Mouse (Mus musculus) olfactory bulb, adult 2 months (tissue): ENCODE measurements around the gene Gm48551.

Experiments
- CTCF ChIP-seq: fragments of 200-500 bp; IDR thresholded peaks from 2 replicates; pipeline ENCODE4 v1.5.1; 2012; ENCODE audit warnings: low read depth, mild to moderate bottlenecking, low read length, moderate library complexity; ENCODE audit not compliant: insufficient read depth
- POLR2A ChIP-seq: fragments of 200-500 bp; IDR thresholded peaks from 2 replicates; pipeline ENCODE4 v1.6.1; 2012; ENCODE audit warnings: mild to moderate bottlenecking, low read depth, low read length, moderate library complexity; ENCODE audit not compliant: insufficient read depth

DNA sequence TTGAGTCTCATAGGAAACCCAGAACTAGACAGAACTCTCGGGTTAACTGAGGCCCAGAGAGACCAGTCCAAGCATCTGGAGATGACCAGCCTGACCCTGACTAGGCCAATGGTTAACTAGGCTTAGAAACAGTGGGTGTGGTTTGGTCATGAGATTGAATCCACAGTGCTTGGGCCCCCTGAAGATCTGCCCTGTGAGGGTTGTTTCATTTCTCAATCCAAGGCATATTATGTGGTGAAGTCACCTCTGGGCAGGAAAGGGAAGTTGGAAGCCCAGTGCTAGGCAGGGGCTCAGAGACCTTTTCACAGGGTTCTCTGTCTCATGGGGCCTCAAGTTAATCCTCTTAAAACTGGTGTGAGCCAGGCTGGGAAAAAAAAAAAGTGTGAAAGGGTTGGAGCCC lies 25.4 kb upstream of the Gm48551 start:
- no peak for TF ChIP-seq CTCF
- no peak for TF ChIP-seq POLR2A
